Mouse (Mus musculus): ENCODE measurements around the gene Hist1h4h.
"Not testable (repeated sequence)": the region's sequence is repeated elsewhere in the genome, so short reads cannot be mapped to it uniquely, and the experiment has no call there.

Gene Hist1h4h

GRCm38 (mm10) chr13:23532262-23533075 lies 1.6 kb downstream of the Hist1h4h start:
- in situ Hi-C loops (cut with MboI; ENCODE audit: low sequenced_read_pairs) = no loop called here

GRCm38 (mm10) chr13:23533560-23534367 lies 2.9 kb downstream of the Hist1h4h start, which contains the start of gene Hist1h2af:
Gene Hist1h2af, plus strand, starts transcription at chr13:23533906.
- in situ Hi-C loops (cut with MboI; ENCODE audit: low sequenced_read_pairs) = not testable (repeated sequence)

- in situ Hi-C loops (cut with MboI; ENCODE audit: low sequenced_read_pairs) = no loop called here
These were observed 3.7 kb downstream of the Hist1h4h start for GRCm38 (mm10) chr13:23534368-23535131.

- in situ Hi-C loops (cut with MboI; ENCODE audit: low sequenced_read_pairs) = not testable (repeated sequence)
These were observed 4.6 kb downstream of the Hist1h4h start, which contains the start of gene Hist1h3g for GRCm38 (mm10) chr13:23535137-23536075. Gene Hist1h3g, plus strand, starts transcription at chr13:23535422.

- in situ Hi-C loops (cut with MboI; ENCODE audit: low sequenced_read_pairs) = no loop called here
These were observed 5.4 kb downstream of the Hist1h4h start for GRCm38 (mm10) chr13:23536076-23536822.

GRCm38 (mm10) chr13:23537006-23537710 lies 6.3 kb downstream of the Hist1h4h start:
- in situ Hi-C loops (cut with MboI; ENCODE audit: low sequenced_read_pairs) = no loop called here

GRCm38 (mm10) chr13:23538249-23538648 lies 7.4 kb downstream of the Hist1h4h start:
- in situ Hi-C loops (cut with MboI; ENCODE audit: low sequenced_read_pairs) = no loop called here

- in situ Hi-C loops (cut with MboI; ENCODE audit: low sequenced_read_pairs) = not testable (repeated sequence)
These were observed 9.0 kb downstream of the Hist1h4h start for GRCm38 (mm10) chr13:23539821-23540220.

GRCm38 (mm10) chr13:23541497-23541896 lies 10.6 kb downstream of the Hist1h4h start:
- in situ Hi-C loops (cut with MboI; ENCODE audit: low sequenced_read_pairs) = no loop called here

- in situ Hi-C loops (cut with MboI; ENCODE audit: low sequenced_read_pairs) = not testable (repeated sequence)
These were observed 11.6 kb downstream of the Hist1h4h start for GRCm38 (mm10) chr13:23542225-23542980.

DNA sequence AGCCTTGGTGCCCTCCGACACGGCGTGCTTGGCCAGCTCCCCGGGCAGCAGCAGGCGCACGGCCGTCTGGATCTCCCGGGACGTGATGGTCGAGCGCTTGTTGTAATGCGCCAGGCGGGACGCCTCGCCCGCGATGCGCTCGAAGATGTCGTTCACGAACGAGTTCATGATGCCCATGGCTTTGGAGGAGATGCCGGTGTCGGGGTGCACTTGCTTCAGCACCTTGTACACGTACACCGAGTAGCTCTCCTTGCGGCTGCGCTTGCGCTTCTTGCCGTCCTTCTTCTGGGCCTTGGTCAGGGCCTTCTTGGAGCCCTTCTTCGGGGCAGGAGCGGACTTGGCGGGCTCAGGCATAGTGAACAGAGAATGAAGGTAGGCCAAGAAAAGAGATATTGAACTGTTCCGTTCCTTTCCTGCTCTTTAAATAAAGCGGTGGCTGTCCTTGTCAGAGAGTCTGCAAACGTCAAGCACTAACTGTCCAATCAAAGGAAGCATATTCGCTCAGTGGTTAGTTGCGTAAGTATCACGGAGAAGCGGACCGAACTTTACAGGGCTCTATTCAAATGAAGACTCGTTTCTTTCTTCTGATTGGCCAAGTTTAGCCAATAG lies 12.3 kb downstream of the Hist1h4h start, which contains the start of gene Hist1h2bh:
Hist1h2bh (minus strand) TSS at position 394 of the 609 bp plus-strand sequence.
- in situ Hi-C loops (cut with MboI; ENCODE audit: low sequenced_read_pairs) = not testable (repeated sequence)

- in situ Hi-C loops (cut with MboI; ENCODE audit: low sequenced_read_pairs) = no loop called here
These were observed 13.3 kb downstream of the Hist1h4h start, which contains the start of gene Hist1h3f for GRCm38 (mm10) chr13:23543965-23544786. Gene Hist1h3f, plus strand, starts transcription at chr13:23544052.

DNA sequence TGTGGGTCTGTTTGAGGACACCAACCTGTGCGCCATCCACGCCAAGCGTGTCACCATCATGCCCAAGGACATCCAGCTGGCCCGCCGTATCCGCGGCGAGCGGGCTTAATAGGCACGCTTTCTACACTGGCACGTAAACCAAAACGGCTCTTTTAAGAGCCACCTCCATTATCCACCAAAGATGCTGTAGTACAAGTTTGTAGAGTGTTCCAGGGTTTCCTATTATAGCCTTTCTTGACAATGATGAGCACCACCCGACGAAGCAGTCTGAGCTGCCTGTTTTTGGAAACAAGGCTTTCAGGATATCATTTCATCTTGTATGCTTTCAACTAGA lies 13.9 kb downstream of the Hist1h4h start:
- in situ Hi-C loops (cut with MboI; ENCODE audit: low sequenced_read_pairs) = not testable (repeated sequence)

- in situ Hi-C loops (cut with MboI; ENCODE audit: low sequenced_read_pairs) = no loop called here
These were observed 15.8 kb downstream of the Hist1h4h start for GRCm38 (mm10) chr13:23546694-23547093.

DNA sequence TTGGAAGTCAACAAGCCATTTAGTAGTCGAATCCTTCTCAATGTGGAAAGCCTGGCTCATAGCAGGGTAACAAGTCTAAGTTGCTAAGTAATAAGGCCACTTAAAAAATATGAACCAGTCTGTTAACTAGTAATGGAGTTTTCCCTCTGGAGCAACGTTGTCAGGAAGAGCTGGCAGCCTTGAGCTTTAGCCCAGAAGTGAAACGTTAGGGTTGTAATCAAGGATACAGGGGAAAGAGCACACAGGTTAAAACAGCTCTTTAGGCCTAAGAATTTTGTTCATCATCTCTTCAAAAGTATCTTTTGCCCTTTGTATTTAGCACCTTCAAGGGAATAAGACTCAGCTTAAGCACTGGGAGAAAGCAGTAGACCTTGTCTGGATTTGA lies 19.9 kb downstream of the Hist1h4h start:
- in situ Hi-C loops (cut with MboI; ENCODE audit: low sequenced_read_pairs) = loop anchor here (25.0 kb wide), 1 partner anchor 1763 kb away; the partner anchor contains the start of genes Hist1h1b, Hist1h2an, Hist1h2bp and Hist1h3i

GRCm38 (mm10) chr13:23551146-23551834 lies 20.4 kb downstream of the Hist1h4h start, which contains the start of gene Hist1h4f:
Gene Hist1h4f, minus strand, starts transcription at chr13:23551648.
- in situ Hi-C loops (cut with MboI; ENCODE audit: low sequenced_read_pairs) = loop anchor here (25.0 kb wide), 1 partner anchor 1764 kb away; the partner anchor contains the start of genes Hist1h1b, Hist1h2an, Hist1h2bp and Hist1h3i
